Comparison of ENCODE assay signal across 13 mouse cellular contexts in genomic region chr17:72523006-72523405, GRCm38 (mm10).
"Had no signal": no experiment of that assay in that cellular context is flagged by ENCODE, and none has a peak within 500 bp of the region (broad histone marks: within the 10 kb centered on the region; RNA-seq: fewer than 3 reads in every experiment).

No protein-coding gene starts in this region.

- ATAC-seq: liver, postnatal 0 days; midbrain, embryonic 15.5 days had no signal

- H3K27ac ChIP-seq: kidney, postnatal 0 days; limb, embryonic 12.5 days; limb, embryonic 15.5 days; liver, embryonic 14.5 days; macrophage; midbrain, embryonic 12.5 days; midbrain, embryonic 15.5 days; neural tube, embryonic 12.5 days; neural tube, embryonic 15.5 days; stomach, embryonic 15.5 days had no signal

- H3K27me3 ChIP-seq: limb, embryonic 12.5 days; limb, embryonic 15.5 days; midbrain, embryonic 12.5 days; midbrain, embryonic 15.5 days; neural tube, embryonic 12.5 days; neural tube, embryonic 15.5 days; stomach, embryonic 15.5 days had no signal

- H3K4me3 ChIP-seq: limb, embryonic 12.5 days; limb, embryonic 15.5 days; midbrain, embryonic 12.5 days; midbrain, embryonic 15.5 days; neural tube, embryonic 12.5 days; neural tube, embryonic 15.5 days; stomach, embryonic 15.5 days had no signal

- H3K4me2 ChIP-seq: limb, embryonic 12.5 days; limb, embryonic 15.5 days; liver, embryonic 11.5 days; lung, embryonic 14.5 days; midbrain, embryonic 12.5 days; midbrain, embryonic 15.5 days; neural tube, embryonic 12.5 days; neural tube, embryonic 15.5 days; stomach, embryonic 15.5 days had no signal

- H3K9me3 ChIP-seq: limb, embryonic 12.5 days; limb, embryonic 15.5 days; midbrain, embryonic 12.5 days; midbrain, embryonic 15.5 days; neural tube, embryonic 12.5 days; neural tube, embryonic 15.5 days; stomach, embryonic 15.5 days had no signal

- H3K9ac ChIP-seq: limb, embryonic 12.5 days; limb, embryonic 15.5 days; liver, embryonic 14.5 days; liver, postnatal 0 days; lung, embryonic 14.5 days; midbrain, embryonic 12.5 days; midbrain, embryonic 15.5 days; neural tube, embryonic 12.5 days; neural tube, embryonic 15.5 days; stomach, embryonic 15.5 days had no signal

- H3K36me3 ChIP-seq: limb, embryonic 12.5 days; limb, embryonic 15.5 days; midbrain, embryonic 12.5 days; midbrain, embryonic 15.5 days; neural tube, embryonic 12.5 days; neural tube, embryonic 15.5 days; stomach, embryonic 15.5 days had no signal

- H3K4me1 ChIP-seq: limb, embryonic 12.5 days; limb, embryonic 15.5 days; midbrain, embryonic 12.5 days; midbrain, embryonic 15.5 days; neural tube, embryonic 12.5 days; neural tube, embryonic 15.5 days; stomach, embryonic 15.5 days had no signal
